28 mouse cellular contexts compared by ENCODE assay signal in the genomic region with DNA sequence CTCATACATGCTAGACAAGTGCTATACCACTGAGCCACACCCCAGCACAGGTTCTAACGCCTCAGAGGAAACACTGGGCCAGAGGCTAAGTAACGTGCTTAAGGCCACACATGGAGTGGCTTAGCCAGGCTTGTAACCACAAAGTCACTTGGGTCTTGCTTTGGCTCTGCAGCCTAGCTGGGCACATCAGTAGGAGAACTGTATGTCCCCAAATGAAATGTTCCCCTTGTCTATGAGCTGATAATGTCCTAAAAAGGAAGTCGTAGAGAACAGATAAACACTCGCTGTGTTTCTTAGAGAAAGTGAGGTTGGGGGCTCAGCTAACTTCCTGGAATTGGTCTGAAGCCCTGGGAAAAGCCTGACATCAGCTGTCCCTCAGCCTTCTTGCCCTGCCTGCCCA. TPM values are rescaled to one million over a fixed set of nuclear protein-coding genes. Genes with fewer than 3 reads are reported as not detected.
DNase-seq lines count a peak whose midpoint lies in the region; ATAC-seq and TF ChIP-seq lines count a peak whose summit lies in the region.
"Had no signal": no experiment of that assay in that cellular context is flagged by ENCODE, and none has a peak within 500 bp of the region (broad histone marks: within the 10 kb centered on the region; RNA-seq: fewer than 3 reads in every experiment).

No protein-coding gene starts in this region.

- peak; percentile 53 for ATAC-seq in liver, postnatal 0 days
- ATAC-seq in liver, embryonic 11.5 days (replicated peaks; ENCODE audit: low FRiP score): no peak
- ATAC-seq in kidney, embryonic 16.5 days (ENCODE audit: low FRiP score, low TSS enrichment): no peak
- ATAC-seq: forebrain, embryonic 15.5 days; hindbrain, embryonic 16.5 days; liver, embryonic 12.5 days; midbrain, embryonic 13.5 days had no signal

- TF ChIP-seq CTCF in liver, postnatal 0 days (IDR thresholded peaks at IDR 0.05; ENCODE audit: low read depth): no peak
- TF ChIP-seq CTCF in testis, adult 2 months (IDR thresholded peaks at IDR 0.05; ENCODE audit: control insufficient read depth, insufficient read depth, insufficient replicate concordance, low read depth, low read length): no peak

- no peaks in the 10 kb centered on the region for H3K36me3 ChIP-seq in liver, postnatal 0 days (replicated peaks; ENCODE audit: insufficient read depth, low read length)
- H3K36me3 ChIP-seq in liver, embryonic 11.5 days (ENCODE audit: control insufficient read depth, insufficient read depth, low read length): no peaks in the 10 kb centered on the region
- no peaks in the 10 kb centered on the region for H3K36me3 ChIP-seq in testis, adult 2 months (ENCODE audit: control insufficient read depth, insufficient read depth, low read length)
- H3K36me3 ChIP-seq in kidney, embryonic 16.5 days (ENCODE audit: insufficient read depth, low read length): no peaks in the 10 kb centered on the region
- H3K36me3 ChIP-seq: embryonic facial prominence, embryonic 12.5 days; forebrain, embryonic 15.5 days; heart, embryonic 13.5 days; kidney, embryonic 15.5 days; liver, embryonic 12.5 days; midbrain, embryonic 13.5 days had no signal

- 0 out of 2 replicates have a peak, but pooled peaks cover 2% of the 10 kb centered on the region for H3K4me1 ChIP-seq in liver, postnatal 0 days (ENCODE audit: insufficient read depth)
- no peaks in the 10 kb centered on the region for H3K4me1 ChIP-seq in liver, embryonic 11.5 days (replicated peaks; ENCODE audit: control insufficient read depth, insufficient read depth, low read length)
- peaks cover 8% of the 10 kb centered on the region for H3K4me1 ChIP-seq in testis, adult 2 months (ENCODE audit: control insufficient read depth, insufficient read depth, low read length)
- H3K4me1 ChIP-seq in kidney, embryonic 16.5 days (ENCODE audit: insufficient read depth, low read length): peaks cover 4% of the 10 kb centered on the region; the same call in 1 of the 2 replicates
- H3K4me1 ChIP-seq: forebrain, embryonic 15.5 days; megakaryocyte, embryonic 14.5 days had no signal

- peak; percentile 70; the same call in 1 of the 2 replicates for TF ChIP-seq EP300 in liver, postnatal 0 days (IDR thresholded peaks at IDR 0.05; ENCODE audit: low read depth)

- H3K4me2 ChIP-seq in liver, postnatal 0 days (ENCODE audit: low read depth, low read length): no peak overlapping the region
- no peak overlapping the region for H3K4me2 ChIP-seq in liver, embryonic 11.5 days
- no peak overlapping the region for H3K4me2 ChIP-seq in kidney, embryonic 16.5 days (replicated peaks; ENCODE audit: low read depth, low read length)
- H3K4me2 ChIP-seq: embryonic facial prominence, embryonic 12.5 days; forebrain, embryonic 15.5 days; heart, embryonic 13.5 days; kidney, embryonic 15.5 days; liver, embryonic 12.5 days; lung, embryonic 14.5 days; midbrain, embryonic 13.5 days had no signal

- no peaks in the 10 kb centered on the region for H3K9me3 ChIP-seq in liver, postnatal 0 days (ENCODE audit: low read length)
- no peaks in the 10 kb centered on the region for H3K9me3 ChIP-seq in liver, embryonic 11.5 days (ENCODE audit: control insufficient read depth, low read length)
- H3K9me3 ChIP-seq in kidney, embryonic 16.5 days (ENCODE audit: low read length): peaks cover 14% of the 10 kb centered on the region
- H3K9me3 ChIP-seq: forebrain, embryonic 15.5 days had no signal

- no peak for DNase-seq in liver, postnatal 0 days
- DNase-seq in liver, embryonic 11.5 days (ENCODE audit: low spot score): no peak
- DNase-seq in testis, postnatal 10 days (ENCODE audit: low spot score): no peak
- DNase-seq in lung, postnatal 36 days: peak; percentile 33
- DNase-seq in embryo, embryonic 11 days: no peak
- DNase-seq: adrenal gland, adult 8-10 months; cerebellum, adult 8-10 months; gastrocnemius, adult 2 months; gastrocnemius, postnatal 36 days; heart, adult 2 months; heart, postnatal 14 days; kidney, adult 18-20 months; layer of hippocampus, adult 9-11 months; lung, embryonic 14.5 days; thymus, adult 18-20 months had no signal

- 0 out of 2 replicates have a peak, but pooled peaks cover 5% of the 10 kb centered on the region for H3K27me3 ChIP-seq in liver, postnatal 0 days (ENCODE audit: insufficient read depth, low read length)
- H3K27me3 ChIP-seq in liver, embryonic 11.5 days (replicated peaks; ENCODE audit: control insufficient read depth, insufficient read depth, low read length): peaks cover 4% of the 10 kb centered on the region
- no peaks in the 10 kb centered on the region for H3K27me3 ChIP-seq in testis, adult 2 months (ENCODE audit: control insufficient read depth, insufficient read depth, low read length)
- H3K27me3 ChIP-seq in kidney, embryonic 16.5 days (ENCODE audit: insufficient read depth, low read length): no peaks in the 10 kb centered on the region
- H3K27me3 ChIP-seq: embryonic facial prominence, embryonic 12.5 days; forebrain, embryonic 15.5 days; kidney, embryonic 15.5 days had no signal

- no peak overlapping the region for H3K4me3 ChIP-seq in liver, postnatal 0 days (ENCODE audit: low read depth, low read length)
- no peak overlapping the region for H3K4me3 ChIP-seq in liver, embryonic 11.5 days (ENCODE audit: low read depth, low read length)
- H3K4me3 ChIP-seq in testis, adult 2 months (ENCODE audit: control insufficient read depth, low read depth, low read length): no peak overlapping the region
- H3K4me3 ChIP-seq in kidney, embryonic 16.5 days (ENCODE audit: low read length): no peak overlapping the region
- H3K4me3 ChIP-seq: embryonic facial prominence, embryonic 12.5 days; forebrain, embryonic 15.5 days; gastrocnemius, adult 2 months; heart, adult 2 months; heart, embryonic 13.5 days; kidney, embryonic 15.5 days; liver, embryonic 12.5 days; megakaryocyte, embryonic 14.5 days; midbrain, embryonic 13.5 days had no signal

- H3K27ac ChIP-seq in liver, postnatal 0 days (ENCODE audit: low read depth): no peak overlapping the region
- H3K27ac ChIP-seq in liver, embryonic 11.5 days (ENCODE audit: low read depth, low read length): no peak overlapping the region
- peak overlapping the region; percentile 78 for H3K27ac ChIP-seq in testis, adult 2 months (ENCODE audit: control insufficient read depth, insufficient read depth, low read depth, low read length)
- H3K27ac ChIP-seq in kidney, embryonic 16.5 days (ENCODE audit: low read length): no peak overlapping the region
- H3K27ac ChIP-seq: embryonic facial prominence, embryonic 12.5 days; forebrain, embryonic 15.5 days; gastrocnemius, adult 2 months; heart, adult 2 months; heart, embryonic 13.5 days; kidney, embryonic 15.5 days; liver, embryonic 12.5 days; midbrain, embryonic 13.5 days had no signal

- no peak overlapping the region for H3K9ac ChIP-seq in liver, postnatal 0 days (replicated peaks)
- no peak overlapping the region for H3K9ac ChIP-seq in liver, embryonic 11.5 days (ENCODE audit: low read depth, low read length)
- no peak overlapping the region for H3K9ac ChIP-seq in kidney, embryonic 16.5 days (replicated peaks; ENCODE audit: low read length)
- H3K9ac ChIP-seq: embryonic facial prominence, embryonic 12.5 days; forebrain, embryonic 15.5 days; heart, embryonic 13.5 days; kidney, embryonic 15.5 days; liver, embryonic 12.5 days; lung, embryonic 14.5 days; midbrain, embryonic 13.5 days had no signal

- WGBS in liver, postnatal 0 days (ENCODE audit: insufficient replicate concordance): 17% methylated on average over 4 of the region's 4 CpGs
- 38% methylated on average over 4 of the region's 4 CpGs for WGBS in liver, embryonic 11.5 days
- WGBS in kidney, embryonic 16.5 days: 78% methylated on average over 4 of the region's 4 CpGs

- no peak for TF ChIP-seq POLR2A in testis, adult 2 months (IDR thresholded peaks at IDR 0.05; ENCODE audit: control insufficient read depth, low read depth, low read length)

RNA-seq across cellular contexts. Expression of a gene that starts 44.4 kb away (rescaled TPM):
- polyA plus RNA-seq in liver, postnatal 0 days (2015; fragmentation: Nextera tagmentation; extraction: Ambion mirVana): not detected in 2 replicates
- not detected in 2 replicates for polyA plus RNA-seq in liver, embryonic 11.5 days (2014; fragmentation: Nextera tagmentation; extraction: Ambion mirVana)
- polyA plus RNA-seq in testis, adult 2 months (2012; rRNA removed): 590 and 599 TPM in 2 replicates
- 0.24 TPM in 1 of 2 replicates, not detected in the other for polyA plus RNA-seq in kidney, embryonic 16.5 days (2015; fragmentation: Nextera tagmentation; extraction: Ambion mirVana)
- polyA plus RNA-seq: embryonic facial prominence, embryonic 12.5 days; heart, embryonic 13.5 days; intestine, embryonic 14.5 days; limb, embryonic 11.5 days; liver, embryonic 12.5 days; neural tube, embryonic 14.5 days had no signal

RNA-seq across cellular contexts. Expression of a gene that starts 57.1 kb away (rescaled TPM):
- polyA plus RNA-seq in liver, postnatal 0 days (2015; fragmentation: Nextera tagmentation; extraction: Ambion mirVana): 0.39 and 0.46 TPM in 2 replicates
- polyA plus RNA-seq in liver, embryonic 11.5 days (2014; fragmentation: Nextera tagmentation; extraction: Ambion mirVana): 0.48 and 0.92 TPM in 2 replicates
- 0.61 and 0.77 TPM in 2 replicates for polyA plus RNA-seq in testis, adult 2 months (2012; rRNA removed)
- 1.6 and 2.0 TPM in 2 replicates for polyA plus RNA-seq in kidney, embryonic 16.5 days (2015; fragmentation: Nextera tagmentation; extraction: Ambion mirVana)

Comparison
In these comparisons a context has a peak if more than half of its experiments do, and no peak if none do; other contexts are left out.
1. RNA of a gene that starts 44.4 kb away (polyA plus RNA-seq): 590 to 599 TPM in testis, adult 2 months; 0.24 TPM in kidney, embryonic 16.5 days, not detected in liver, postnatal 0 days and not detected in liver, embryonic 11.5 days; every median in the first group is over 100 times any median in the second.